Mouse (Mus musculus): Measurements from ENCODE around the gene Olfr1387.
"Not testable (repeated sequence)": the region's sequence is repeated elsewhere in the genome, so short reads cannot be mapped to it uniquely, and the experiment has no call there.

Olfr1387 gene

DNA sequence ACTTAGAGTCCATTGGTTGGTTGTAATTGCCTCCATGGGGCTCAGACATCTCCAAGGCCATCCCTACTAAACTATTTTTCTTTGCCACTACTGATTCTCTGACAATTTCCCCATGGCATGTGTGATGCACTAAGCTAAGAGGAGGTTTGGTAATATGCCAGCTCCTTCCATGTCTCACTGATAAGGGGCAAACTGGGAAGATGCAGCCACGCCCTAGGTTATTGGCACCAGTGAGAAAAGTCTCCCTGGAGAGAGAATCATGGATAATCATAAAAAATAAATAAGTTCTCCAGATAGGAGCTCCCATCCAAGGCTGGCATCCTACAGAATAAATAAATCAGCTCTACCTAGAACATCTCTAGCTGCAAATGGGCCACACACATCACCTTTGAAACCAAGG is at the start of gene Olfr1387:
Gene Olfr1387, plus strand, starts transcription at position 301 of the 400 bp plus-strand sequence.
- no peak for DNase-seq

DNA sequence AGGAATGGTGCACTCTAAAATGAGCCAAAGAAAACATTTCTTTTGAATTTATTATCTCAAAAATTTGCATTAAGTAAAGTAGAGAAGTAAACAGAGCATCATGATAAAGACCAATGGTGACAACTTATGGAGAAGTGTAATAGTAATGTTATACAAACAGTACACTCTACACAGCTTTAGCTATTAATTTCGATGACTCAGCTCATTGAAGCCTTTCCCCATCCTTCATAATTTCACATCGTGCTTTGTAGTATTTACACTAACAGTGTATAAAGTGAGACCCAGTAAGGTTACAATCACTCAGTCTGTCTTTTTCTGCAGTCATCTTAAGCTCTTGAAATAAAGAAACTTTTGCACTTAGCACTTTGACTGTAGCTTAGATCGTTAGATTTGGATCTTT is 48.4 kb upstream of the Olfr1387 start:
- no peak for DNase-seq

DNA sequence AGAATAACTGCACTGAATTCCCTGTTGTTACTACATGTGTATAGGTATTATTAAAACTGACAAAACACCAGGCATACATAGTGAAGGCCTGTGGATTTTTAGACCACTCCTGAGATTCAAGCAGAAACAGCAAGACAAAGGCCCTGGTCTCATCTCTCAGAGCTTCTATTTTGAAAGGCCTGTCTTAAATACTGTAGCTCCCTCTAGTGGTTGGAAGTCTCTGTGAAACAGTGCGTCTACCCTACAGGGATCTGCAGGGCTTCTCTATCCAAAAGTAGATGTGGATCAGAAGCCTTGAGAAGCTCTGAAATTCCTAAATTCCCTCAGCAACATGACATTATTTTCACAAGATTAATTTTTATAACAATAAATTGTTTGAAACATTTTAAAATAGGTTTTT is 44.6 kb upstream of the Olfr1387 start:
- no peak for DNase-seq

- no peak for DNase-seq
These were observed 32.4 kb upstream of the Olfr1387 start, which contains the start of gene Olfr1389 for GRCm38 (mm10) chr11:49422767-49423166. Olfr1389 (plus strand) TSS chr11:49423067.

DNA sequence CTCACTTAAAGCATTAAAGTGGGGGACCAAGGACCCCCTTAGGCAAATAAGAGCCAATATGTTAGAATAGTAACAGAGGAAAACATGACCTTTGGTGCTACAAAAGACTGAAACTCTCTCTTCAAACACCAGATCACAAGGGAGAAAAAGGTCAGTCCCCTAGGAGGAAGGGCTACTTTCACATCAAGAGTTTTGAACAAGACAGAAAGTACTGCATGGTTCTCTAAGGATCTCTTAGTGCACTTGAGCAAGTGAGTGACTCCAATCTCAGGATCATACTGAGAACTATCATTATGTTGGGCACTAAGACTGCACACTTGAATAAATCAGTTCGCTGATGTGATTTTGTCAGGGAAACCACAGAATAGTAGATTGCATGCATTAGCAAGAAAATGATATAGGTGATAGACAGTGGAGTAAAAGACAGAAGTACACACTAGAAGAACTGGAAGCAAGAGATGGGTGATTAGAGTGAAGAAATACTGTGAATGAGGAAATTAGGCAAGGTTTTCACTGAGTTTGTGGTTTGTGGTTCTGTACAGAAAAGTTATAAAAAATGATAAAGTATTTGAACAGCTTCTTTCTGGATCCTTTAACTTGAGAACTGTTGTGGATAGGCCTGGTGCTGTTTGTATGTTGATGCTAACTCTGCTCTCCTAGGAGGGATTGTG is 29.8 kb upstream of the Olfr1387 start:
- DNase-seq: no peak

- no peak for DNase-seq
These were observed 25.5 kb upstream of the Olfr1387 start for GRCm38 (mm10) chr11:49429641-49430040.

GRCm38 (mm10) chr11:49436411-49436810 is 18.7 kb upstream of the Olfr1387 start, which contains the start of gene Olfr1388:
Olfr1388 (plus strand) TSS chr11:49436624.
- DNase-seq: no peak

GRCm38 (mm10) chr11:49464746-49465145 is 9.6 kb downstream of the Olfr1387 start, which contains the start of gene Olfr1386:
Olfr1386 (plus strand) TSS chr11:49465046.
- DNase-seq: not testable (repeated sequence)

- DNase-seq: no peak
These were observed 30.8 kb downstream of the Olfr1387 start for GRCm38 (mm10) chr11:49485973-49486372.

GRCm38 (mm10) chr11:49488770-49489169 is 33.6 kb downstream of the Olfr1387 start, which contains the start of gene Olfr1385:
Olfr1385 (plus strand) TSS chr11:49489070.
- not testable (repeated sequence) for DNase-seq

Data from right cerebral cortex, postnatal 25 days (tissue).